8 mouse cellular contexts compared by ENCODE assay signal in the genomic region with DNA sequence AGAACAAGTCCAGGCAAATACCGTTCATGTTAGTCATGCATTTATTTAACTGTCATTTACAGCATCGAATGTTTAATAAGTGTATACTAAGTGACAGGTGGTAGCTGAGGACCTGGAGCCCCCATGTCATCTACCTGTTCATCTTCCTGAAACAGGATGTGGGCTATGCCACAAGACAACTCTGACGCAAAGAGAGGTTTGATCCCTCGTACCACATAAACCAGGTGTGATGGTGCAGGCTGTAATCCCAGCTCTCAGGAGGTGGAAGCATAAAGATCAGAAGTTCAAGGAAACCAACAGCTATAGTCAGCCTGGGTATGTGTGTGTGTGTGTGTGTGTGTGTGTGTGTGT. TPM values are rescaled to one million over a fixed set of nuclear protein-coding genes. Genes with fewer than 3 reads are reported as not detected.
DNase-seq lines count a peak whose midpoint lies in the region; ATAC-seq lines count a peak whose summit lies in the region.

No protein-coding gene starts in this region.

- no peak overlapping the region for H3K27ac ChIP-seq in hindbrain, embryonic 11.5 days (ENCODE audit: low read depth, low read length)

- peak; percentile 90 to 91 for DNase-seq in CD8-positive naive resting alpha-beta T cell, adult 2 months (ENCODE audit: low read depth in 2 of 2, low spot score in 2 of 2)
- no peak for DNase-seq in hindbrain, embryonic 11.5 days (ENCODE audit: low spot score)
- peak; percentile 69 to 79 for DNase-seq in thymus, postnatal 36 days
- DNase-seq in frontal cortex, postnatal 10 days (ENCODE audit: low spot score in 2 of 2), result no peak
- no peak for DNase-seq in cerebellum, adult 11 months

- H3K4me3 ChIP-seq in erythroblast, embryonic 14.5 days (replicated peaks), result peak overlapping the region; percentile 64
- H3K4me3 ChIP-seq in hindbrain, embryonic 11.5 days (ENCODE audit: low read depth, low read length), result peak overlapping the region; percentile 29

- peak overlapping the region; percentile 28; the same call in 1 of the 2 replicates for H3K9ac ChIP-seq in hindbrain, embryonic 11.5 days (ENCODE audit: low read depth, low read length)

- peak overlapping the region; percentile 48 for H3K4me2 ChIP-seq in hindbrain, embryonic 11.5 days (replicated peaks; ENCODE audit: low read depth, low read length)

- no peaks in the 10 kb centered on the region for H3K27me3 ChIP-seq in erythroblast, embryonic 14.5 days (ENCODE audit: control insufficient read depth)
- no peaks in the 10 kb centered on the region for H3K27me3 ChIP-seq in hindbrain, embryonic 11.5 days (ENCODE audit: control insufficient read depth, insufficient read depth, low read length)

- no peak for ATAC-seq in erythroblast, adult 5-6 weeks (replicated peaks; ENCODE audit: low FRiP score, poor library complexity, severe bottlenecking)
- 0 out of 2 replicates have a peak, but pooled peaks have one; percentile 22 for ATAC-seq in hindbrain, embryonic 11.5 days (ENCODE audit: low FRiP score)
- 0 out of 2 replicates have a peak, but pooled peaks have one; percentile 9 for ATAC-seq in megakaryocyte-erythroid progenitor cell, adult 5-6 weeks (replicated peaks; ENCODE audit: low FRiP score, low TSS enrichment, poor library complexity, severe bottlenecking)

- 55% methylated on average over 4 of the region's 4 CpGs for WGBS in hindbrain, embryonic 11.5 days

- H3K36me3 ChIP-seq in erythroblast, embryonic 14.5 days (ENCODE audit: control insufficient read depth), result no peaks in the 10 kb centered on the region
- H3K36me3 ChIP-seq in hindbrain, embryonic 11.5 days (ENCODE audit: control insufficient read depth, insufficient read depth, low read length), result no peaks in the 10 kb centered on the region

- H3K9me3 ChIP-seq in erythroblast, embryonic 14.5 days (ENCODE audit: control insufficient read depth, low read length), result no peaks in the 10 kb centered on the region; the same call in 1 of the 2 replicates
- no peaks in the 10 kb centered on the region for H3K9me3 ChIP-seq in hindbrain, embryonic 11.5 days (ENCODE audit: control insufficient read depth, low read length)

- H3K4me1 ChIP-seq in erythroblast, embryonic 14.5 days (ENCODE audit: control insufficient read depth), result peaks cover 36% of the 10 kb centered on the region
- no peaks in the 10 kb centered on the region for H3K4me1 ChIP-seq in hindbrain, embryonic 11.5 days (replicated peaks; ENCODE audit: control insufficient read depth, insufficient read depth, low read length)

RNA-seq across cellular contexts. Expression of a gene that starts 19.4 kb away (rescaled TPM):
- 0.09 and 0.44 TPM in 2 replicates for polyA plus RNA-seq in erythroblast, embryonic 14.5 days (2012)
- total RNA-seq in erythroblast, adult 5-6 weeks (2015; ENCODE audit: low replicate concordance), result 2.7 and 7.1 TPM in 2 replicates
- 7.2 and 7.8 TPM in 2 replicates for total RNA-seq in erythroblast, adult 5-6 weeks (2017; ENCODE audit: low replicate concordance)
- polyA plus RNA-seq in hindbrain, embryonic 11.5 days (2014; fragmentation: Nextera tagmentation; extraction: Ambion mirVana), result 10.5 and 12.4 TPM in 2 replicates
- total RNA-seq in megakaryocyte-erythroid progenitor cell, adult 5-6 weeks (2014; fragmentation: Nextera tagmentation), result 11.2 and 13.5 TPM in 2 replicates
- 11.2 and 11.6 TPM in 2 replicates for total RNA-seq in megakaryocyte-erythroid progenitor cell, adult 5-6 weeks (2017)

RNA-seq across cellular contexts. Expression of a gene that starts 32.9 kb away (rescaled TPM):
- polyA plus RNA-seq in erythroblast, embryonic 14.5 days (2012), result 1.7 and 3.0 TPM in 2 replicates
- total RNA-seq in erythroblast, adult 5-6 weeks (2015; ENCODE audit: low replicate concordance), result 31.1 and 33.4 TPM in 2 replicates
- total RNA-seq in erythroblast, adult 5-6 weeks (2017; ENCODE audit: low replicate concordance), result 42.4 and 55.0 TPM in 2 replicates
- polyA plus RNA-seq in hindbrain, embryonic 11.5 days (2014; fragmentation: Nextera tagmentation; extraction: Ambion mirVana), result 2.5 and 3.7 TPM in 2 replicates
- total RNA-seq in megakaryocyte-erythroid progenitor cell, adult 5-6 weeks (2014; fragmentation: Nextera tagmentation), result 127 and 143 TPM in 2 replicates
- 247 and 276 TPM in 2 replicates for total RNA-seq in megakaryocyte-erythroid progenitor cell, adult 5-6 weeks (2017)

Comparison
In these comparisons a context has a peak if more than half of its experiments do, and no peak if none do; other contexts are left out.
1. DNase-seq: peak in CD8-positive naive resting alpha-beta T cell, adult 2 months (2 of 2) and thymus, postnatal 36 days (2 of 2); none in hindbrain, embryonic 11.5 days (single experiment), frontal cortex, postnatal 10 days (0 of 2) and cerebellum, adult 11 months (single experiment).